Mouse (Mus musculus) hindbrain, embryonic 12.5 days (tissue): Measurements from ENCODE around the gene Cyb561. TPM values are rescaled to one million over a fixed set of nuclear protein-coding genes. Genes with fewer than 3 reads are reported as not detected.

Source experiments
- ATAC-seq: fragments of 200-750 bp; cut with Nextera tagmentation; 2 replicates; pipeline ENCODE4 v1.8.0; 2017; ENCODE audit warnings: moderate TSS enrichment; ENCODE audit not compliant: low FRiP score
- H3K27ac ChIP-seq: fragments of 300-500 bp; sonication (generic); 2 replicates; pipeline ENCODE4 v1.5.1; 2016; ENCODE audit warnings: mild to moderate bottlenecking
- H3K27me3 ChIP-seq: fragments of 300-500 bp; sonication (generic); 2 replicates; pipeline ENCODE4 v1.6.1; 2016; ENCODE audit warnings: mild to moderate bottlenecking
- H3K36me3 ChIP-seq: fragments of 300-500 bp; sonication (generic); 2 replicates; pipeline ENCODE4 v1.6.1; 2016; ENCODE audit warnings: mild to moderate bottlenecking
- H3K4me1 ChIP-seq: fragments of 300-500 bp; sonication (generic); 2 replicates; pipeline ENCODE4 v1.6.1; 2016
- H3K4me2 ChIP-seq: fragments of 300-500 bp; sonication (generic); replicated peaks from 2 replicates; pipeline ENCODE4 v1.6.1; 2016; ENCODE audit warnings: mild to moderate bottlenecking
- H3K4me3 ChIP-seq: fragments of 300-500 bp; sonication (generic); 2 replicates; pipeline ENCODE4 v1.5.1; 2016; ENCODE audit warnings: mild to moderate bottlenecking
- H3K9ac ChIP-seq: fragments of 300-500 bp; sonication (generic); 2 replicates; pipeline ENCODE4 v1.6.1; 2016; ENCODE audit warnings: mild to moderate bottlenecking, moderate library complexity
- H3K9me3 ChIP-seq: fragments of 300-500 bp; sonication (generic); replicated peaks from 2 replicates; pipeline ENCODE4 v1.6.1; 2016; ENCODE audit warnings: mild to moderate bottlenecking
- WGBS: fragments of 180-500 bp; shearing (Covaris S2); methylation state at CpG from one replicate; pipeline ENCODE4 v1.1.7; 2016; 5-methylcytosine and 5-hydroxymethylcytosine counted together
- polyA plus RNA-seq: library from polyadenylated mRNA; unstranded; fragments of >200 nt; fragmentation: Nextera tagmentation; extraction: Ambion mirVana; gene quantifications from 2 replicates; pipeline ENCODE4 v1.2.1, GENCODE M21; 2016

Cyb561 gene
- 25.6 and 27.0 TPM in 2 replicates for polyA plus RNA-seq

GRCm38 (mm10) chr11:105952911-105953386 is at the start of gene Cyb561:
TSS of gene Cyb561 (minus strand) at chr11:105953336.
- H3K36me3 ChIP-seq, result no peaks in the 10 kb centered on the region
- no peak for ATAC-seq
- no peaks in the 10 kb centered on the region for H3K4me1 ChIP-seq
- no peak within 1 kb of the TSS for H3K4me2 ChIP-seq
- H3K27ac ChIP-seq, result no peak within 1 kb of the TSS
- no peaks in the 10 kb centered on the region for H3K27me3 ChIP-seq
- WGBS, result 79% methylated on average over 12 of the region's 12 CpGs
- H3K9me3 ChIP-seq, result no peaks in the 10 kb centered on the region
- H3K4me3 ChIP-seq, result no peak within 1 kb of the TSS
- H3K9ac ChIP-seq, result no peak within 1 kb of the TSS

- Histone ChIP-seq H3K4me2 (no peak overlapping the region), H3K4me3 (no peak overlapping the region), H3K9ac (no peak overlapping the region), H3K4me1 (peaks cover 5% of the 10 kb centered on the region; the same call in 1 of the 2 replicates), H3K36me3 (no peaks in the 10 kb centered on the region), H3K27me3 (peaks cover 1% of the 10 kb centered on the region; the same call in 1 of the 2 replicates), H3K9me3 (no peaks in the 10 kb centered on the region), H3K27ac (no peak overlapping the region)
- 57% methylated on average over 4 of the region's 4 CpGs for WGBS
- ATAC-seq, result no peak
These were observed 48.6 kb upstream of the Cyb561 start for GRCm38 (mm10) chr11:106001718-106002117.

GRCm38 (mm10) chr11:106000062-106000461 is 46.9 kb upstream of the Cyb561 start:
- no peaks in the 10 kb centered on the region for H3K27me3 ChIP-seq
- no peak overlapping the region for H3K4me3 ChIP-seq
- 94% methylated on average over 6 of the region's 6 CpGs for WGBS
- no peak overlapping the region for H3K9ac ChIP-seq
- no peak overlapping the region for H3K27ac ChIP-seq
- no peak for ATAC-seq
- H3K4me2 ChIP-seq, result no peak overlapping the region
- no peaks in the 10 kb centered on the region for H3K9me3 ChIP-seq
- H3K4me1 ChIP-seq, result no peaks in the 10 kb centered on the region
- no peaks in the 10 kb centered on the region for H3K36me3 ChIP-seq

- Histone ChIP-seq H3K36me3 (no peaks in the 10 kb centered on the region), H3K4me2 (no peak within 1 kb of the TSS), H3K27ac (no peak within 1 kb of the TSS), H3K4me3 (no peak within 1 kb of the TSS), H3K9me3 (no peaks in the 10 kb centered on the region), H3K27me3 (no peaks in the 10 kb centered on the region), H3K4me1 (peaks cover under 1% of the 10 kb centered on the region; the same call in 1 of the 2 replicates), H3K9ac (no peak within 1 kb of the TSS)
- ATAC-seq, result no peak
- 94% methylated on average over 3 of the region's 3 CpGs for WGBS
These were observed 41.2 kb upstream of the Cyb561 start, which contains the start of gene Ace3 for GRCm38 (mm10) chr11:105994375-105994774. TSS of gene Ace3 (plus strand) at chr11:105994675.

GRCm38 (mm10) chr11:105990231-105990630 is 37.1 kb upstream of the Cyb561 start:
- no peak overlapping the region for H3K4me2 ChIP-seq
- H3K9ac ChIP-seq, result no peak overlapping the region
- no peak overlapping the region for H3K4me3 ChIP-seq
- H3K27ac ChIP-seq, result no peak overlapping the region
- peaks cover 8% of the 10 kb centered on the region; the same call in 1 of the 2 replicates for H3K4me1 ChIP-seq
- H3K36me3 ChIP-seq, result no peaks in the 10 kb centered on the region
- H3K27me3 ChIP-seq, result no peaks in the 10 kb centered on the region
- 73% methylated on average over 2 of the region's 2 CpGs for WGBS
- ATAC-seq, result no peak
- H3K9me3 ChIP-seq, result no peaks in the 10 kb centered on the region

- Histone ChIP-seq H3K4me2 (no peak overlapping the region), H3K4me1 (peaks cover 8% of the 10 kb centered on the region; the same call in 1 of the 2 replicates), H3K9me3 (no peaks in the 10 kb centered on the region), H3K4me3 (no peak overlapping the region), H3K27me3 (no peaks in the 10 kb centered on the region), H3K9ac (no peak overlapping the region), H3K36me3 (no peaks in the 10 kb centered on the region), H3K27ac (no peak overlapping the region)
- WGBS, result 75% methylated on average over 6 of the region's 6 CpGs
- no peak for ATAC-seq
These were observed 36.3 kb upstream of the Cyb561 start for GRCm38 (mm10) chr11:105989446-105989845.

GRCm38 (mm10) chr11:105987446-105987845 is 34.3 kb upstream of the Cyb561 start:
- peaks cover 8% of the 10 kb centered on the region; the same call in 1 of the 2 replicates for H3K4me1 ChIP-seq
- no peak for ATAC-seq
- H3K9me3 ChIP-seq, result no peaks in the 10 kb centered on the region

GRCm38 (mm10) chr11:105984452-105984851 is 31.3 kb upstream of the Cyb561 start:
- no peaks in the 10 kb centered on the region for H3K27me3 ChIP-seq
- no peak overlapping the region for H3K4me2 ChIP-seq
- H3K9ac ChIP-seq, result no peak overlapping the region
- no peaks in the 10 kb centered on the region for H3K36me3 ChIP-seq
- H3K9me3 ChIP-seq, result no peaks in the 10 kb centered on the region
- H3K4me1 ChIP-seq, result peaks cover 8% of the 10 kb centered on the region; the same call in 1 of the 2 replicates
- H3K27ac ChIP-seq, result no peak overlapping the region
- H3K4me3 ChIP-seq, result no peak overlapping the region
- 64% methylated on average over 4 of the region's 4 CpGs for WGBS
- ATAC-seq, result no peak

More at GRCm38 (mm10) chr11:105987446-105987845, 34.3 kb upstream of the Cyb561 start:
- H3K27ac ChIP-seq, result no peak overlapping the region
- no peak overlapping the region for H3K4me3 ChIP-seq
- H3K27me3 ChIP-seq, result no peaks in the 10 kb centered on the region
- no peaks in the 10 kb centered on the region for H3K36me3 ChIP-seq
- no peak overlapping the region for H3K4me2 ChIP-seq
- no peak overlapping the region for H3K9ac ChIP-seq
- 83% methylated on average over 6 of the region's 6 CpGs for whole genome bisulfite sequencing

- Histone ChIP-seq H3K36me3 (no peaks in the 10 kb centered on the region), H3K27me3 (peaks cover 3% of the 10 kb centered on the region; the same call in 1 of the 2 replicates), H3K4me2 (no peak overlapping the region), H3K4me3 (no peak overlapping the region), H3K27ac (no peak overlapping the region), H3K4me1 (no peaks in the 10 kb centered on the region), H3K9me3 (no peaks in the 10 kb centered on the region), H3K9ac (no peak overlapping the region)
- 69% methylated on average over 5 of the region's 5 CpGs for WGBS
- ATAC-seq, result no peak
These were observed 25.5 kb upstream of the Cyb561 start for GRCm38 (mm10) chr11:105978634-105979033.

GRCm38 (mm10) chr11:105978232-105978631 is 25.1 kb upstream of the Cyb561 start:
- Histone ChIP-seq H3K9ac (no peak overlapping the region), H3K4me3 (no peak overlapping the region), H3K36me3 (no peaks in the 10 kb centered on the region), H3K9me3 (no peaks in the 10 kb centered on the region), H3K4me1 (no peaks in the 10 kb centered on the region), H3K27ac (no peak overlapping the region), H3K27me3 (peaks cover 3% of the 10 kb centered on the region; the same call in 1 of the 2 replicates), H3K4me2 (no peak overlapping the region)
- WGBS, result 85% methylated on average over 2 of the region's 2 CpGs
- ATAC-seq, result no peak

- Histone ChIP-seq H3K9me3 (no peaks in the 10 kb centered on the region), H3K4me2 (no peak overlapping the region), H3K4me1 (no peaks in the 10 kb centered on the region), H3K9ac (no peak overlapping the region), H3K27ac (no peak overlapping the region), H3K36me3 (no peaks in the 10 kb centered on the region), H3K27me3 (peaks cover 7% of the 10 kb centered on the region), H3K4me3 (no peak overlapping the region)
- 92% methylated on average over 5 of the region's 5 CpGs for WGBS
- ATAC-seq, result no peak
These were observed 22.5 kb upstream of the Cyb561 start for GRCm38 (mm10) chr11:105975636-105976035.

- ATAC-seq, result no peak
- H3K4me1 ChIP-seq, result no peaks in the 10 kb centered on the region
- H3K27me3 ChIP-seq, result peaks cover 11% of the 10 kb centered on the region
- H3K27ac ChIP-seq, result no peak overlapping the region
- H3K4me2 ChIP-seq, result no peak overlapping the region
- no peak overlapping the region for H3K9ac ChIP-seq
- H3K9me3 ChIP-seq, result no peaks in the 10 kb centered on the region
- no peak overlapping the region for H3K4me3 ChIP-seq
- H3K36me3 ChIP-seq, result no peaks in the 10 kb centered on the region
- WGBS, result 80% methylated on average over 3 of the region's 3 CpGs
These were observed 21.9 kb upstream of the Cyb561 start for GRCm38 (mm10) chr11:105975050-105975449.

- ATAC-seq, result no peak
- H3K9me3 ChIP-seq, result no peaks in the 10 kb centered on the region
- peaks cover 15% of the 10 kb centered on the region for H3K27me3 ChIP-seq
- no peak overlapping the region for H3K9ac ChIP-seq
- no peaks in the 10 kb centered on the region for H3K4me1 ChIP-seq
- 96% methylated on average over 6 of the region's 6 CpGs for WGBS
- no peak overlapping the region for H3K4me3 ChIP-seq
- H3K27ac ChIP-seq, result no peak overlapping the region
- no peaks in the 10 kb centered on the region for H3K36me3 ChIP-seq
- H3K4me2 ChIP-seq, result no peak overlapping the region
These were observed 21.5 kb upstream of the Cyb561 start for GRCm38 (mm10) chr11:105974593-105974992.
